Comparison of ENCODE assay signal across 14 mouse cellular contexts in the genomic region with DNA sequence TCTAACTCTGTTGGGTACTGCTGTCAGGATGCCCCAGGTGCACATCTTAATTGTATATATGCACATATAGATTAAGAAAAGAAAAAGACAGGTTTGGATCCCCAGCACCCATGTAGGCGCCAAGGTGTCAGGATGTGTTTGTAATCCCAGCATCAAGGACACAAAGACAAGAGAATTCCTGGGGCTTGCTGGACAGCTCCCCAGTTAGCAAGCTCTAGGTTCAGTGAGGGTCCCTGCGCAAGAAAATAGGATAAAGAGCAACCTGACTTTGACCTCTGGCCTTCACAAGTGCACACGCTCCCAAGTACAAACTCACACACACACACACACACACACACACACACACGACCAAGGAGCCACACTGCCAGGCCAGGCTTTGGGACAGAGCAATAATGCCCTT.
"Had no signal": no experiment of that assay in that cellular context is flagged by ENCODE, and none has a peak within 500 bp of the region (broad histone marks: within the 10 kb centered on the region; RNA-seq: fewer than 3 reads in every experiment).

No protein-coding gene starts in this region.

- H3K27me3 ChIP-seq: midbrain, embryonic 13.5 days; midbrain, embryonic 15.5 days; neural tube, embryonic 12.5 days had no signal

- H3K4me2 ChIP-seq: lung, embryonic 14.5 days; midbrain, embryonic 11.5 days; midbrain, embryonic 13.5 days; midbrain, embryonic 15.5 days; neural tube, embryonic 12.5 days had no signal

- ATAC-seq: midbrain, embryonic 13.5 days; midbrain, embryonic 15.5 days had no signal

- H3K36me3 ChIP-seq: midbrain, embryonic 13.5 days; midbrain, embryonic 15.5 days; neural tube, embryonic 12.5 days had no signal

- H3K4me1 ChIP-seq: midbrain, embryonic 13.5 days; midbrain, embryonic 15.5 days; neural tube, embryonic 12.5 days had no signal

- H3K9me3 ChIP-seq: midbrain, embryonic 13.5 days; midbrain, embryonic 15.5 days; neural tube, embryonic 12.5 days had no signal

- H3K4me3 ChIP-seq: midbrain, embryonic 13.5 days; midbrain, embryonic 15.5 days; neural tube, embryonic 12.5 days had no signal

- H3K27ac ChIP-seq: midbrain, embryonic 13.5 days; midbrain, embryonic 15.5 days; neural tube, embryonic 12.5 days had no signal

- DNase-seq: lung, adult 18-20 months; lung, embryonic 14.5 days; lung, postnatal 10 days; lung, postnatal 4 days; right cerebral cortex, postnatal 14 days; right cerebral cortex, postnatal 4 days; spleen, adult 18-20 months; thymus, adult 18-20 months; thymus, postnatal 14 days; thymus, postnatal 36 days had no signal

- H3K9ac ChIP-seq: lung, embryonic 14.5 days; midbrain, embryonic 13.5 days; midbrain, embryonic 15.5 days; neural tube, embryonic 12.5 days had no signal
